Mouse (Mus musculus) lung, postnatal 0 days (tissue): Measurements from ENCODE around the gene Creld2.

Experiments
- CTCF ChIP-seq: IDR thresholded peaks from 2 replicates; pipeline ENCODE4 v1.5.1; 2016; ENCODE audit warnings: antibody characterized with exemption, mild to moderate bottlenecking
- EP300 ChIP-seq: IDR thresholded peaks from 2 replicates; pipeline ENCODE4 v1.6.1; 2016; ENCODE audit warnings: antibody characterized with exemption, mild to moderate bottlenecking, control low read depth

- TF ChIP-seq EP300 (no peak), CTCF (no peak)
These were observed 24.1 kb downstream of the Creld2 start for GRCm38 (mm10) chr15:88843486-88844097.
